Mouse (Mus musculus) kidney, adult 2 months (tissue): ENCODE results near the gene Lrr1.

Experiments used
- CTCF ChIP-seq: fragments of 200-500 bp; conservative IDR thresholded peaks from 2 replicates; pipeline ENCODE4 v1.5.1; 2011; ENCODE audit warnings: low read depth, mild to moderate bottlenecking, control low read depth, low read length, moderate library complexity, mixed read lengths; ENCODE audit not compliant: insufficient read depth, insufficient read length
- POLR2A ChIP-seq: fragments of 200-500 bp; IDR thresholded peaks from one replicate; pipeline ENCODE4 v1.6.1; 2011; ENCODE audit warnings: low read depth, low read length, control low read depth

DNA sequence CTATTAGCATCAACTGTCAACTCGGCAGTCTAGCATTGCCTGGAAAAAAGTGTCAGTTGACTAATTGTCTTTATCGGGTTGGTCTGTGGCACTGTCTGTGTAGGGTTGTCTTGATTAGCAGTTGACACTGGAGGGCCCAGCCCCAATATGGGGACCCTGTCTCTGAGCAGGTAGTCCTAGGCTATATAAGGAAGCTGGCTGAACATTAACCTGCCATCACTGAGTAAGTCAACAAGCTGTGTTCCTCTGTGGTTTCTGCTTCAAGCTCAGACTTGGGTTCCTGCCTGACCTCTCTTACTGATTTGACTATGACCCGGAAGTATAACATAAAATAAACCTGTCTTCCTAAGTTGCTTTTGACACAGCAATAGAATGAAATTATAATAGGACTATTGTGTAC lies 7.4 kb downstream of the Lrr1 start:
- TF ChIP-seq CTCF (no peak), POLR2A (no peak)
